Mouse (Mus musculus) cerebellum, postnatal 10 days (tissue): ENCODE data around the gene Treh.

Experiments
- DNase-seq, 2 experiments: peaks; one replicate each; pipeline ENCODE4 v3.0.0; 2021; ENCODE audit warnings: mixed read lengths in 2 of 2

Gene Treh

GRCm38 (mm10) chr9:44735886-44736285, 62.9 kb downstream of the Treh start:
- no peak for DNase-seq
